Mouse (Mus musculus) cortical plate, adult 2 months (tissue): Measurements from ENCODE around the gene Setdb1.

ENCODE experiments used
- CTCF ChIP-seq: fragments of 200-500 bp; IDR thresholded peaks from 2 replicates; pipeline ENCODE4 v1.5.1; 2011; ENCODE audit warnings: mild to moderate bottlenecking, control low read depth, low read length; ENCODE audit not compliant: insufficient read depth; ENCODE audit errors: extremely low read depth
- POLR2A ChIP-seq: fragments of 200-500 bp; IDR thresholded peaks from 2 replicates; pipeline ENCODE4 v1.6.1; 2011; ENCODE audit warnings: mild to moderate bottlenecking, low read length, control low read depth; ENCODE audit not compliant: insufficient read depth; ENCODE audit errors: extremely low read depth

DNA sequence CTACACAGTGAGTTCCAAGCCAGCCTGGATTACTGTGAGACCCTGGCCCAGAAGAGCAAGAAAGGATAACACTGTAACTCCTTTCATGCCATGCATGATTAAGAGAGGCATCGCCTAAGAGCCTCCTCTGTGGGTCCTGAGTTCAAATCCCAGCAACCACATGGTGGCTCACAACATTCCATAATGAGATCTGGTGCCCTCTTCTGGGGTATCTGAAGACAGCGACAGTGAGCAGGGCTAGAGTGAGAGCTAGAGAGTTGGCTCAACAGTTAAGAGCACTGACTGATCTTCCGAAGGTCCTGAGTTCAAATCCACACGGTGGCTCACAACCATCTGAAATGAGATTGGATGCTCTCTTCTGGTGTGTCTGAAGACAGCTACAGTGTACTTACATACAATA lies 82.5 kb downstream of the Setdb1 start:
- TF ChIP-seq CTCF (no peak), POLR2A (no peak)
